Mouse (Mus musculus) megakaryocyte, adult 5-6 weeks (primary cell): ENCODE results near the gene U2surp. TPM values are rescaled to one million over a fixed set of nuclear protein-coding genes. Genes with fewer than 3 reads are reported as not detected.
"Not testable (repeated sequence)": the region's sequence is repeated elsewhere in the genome, so short reads cannot be mapped to it uniquely, and the experiment has no call there.

ENCODE experiments used
- ATAC-seq: 2 replicates; pipeline ENCODE4 v1.8.0; 2016; ENCODE audit warnings: mild to moderate bottlenecking, inconsistent platforms; ENCODE audit not compliant: poor library complexity, severe bottlenecking
- total RNA-seq, 2 experiments: library from RNA; stranded (forward) in 1 of 2; stranded (reverse) in 1 of 2; fragments of 153-499, 151-499 nt in 1 of 2; fragments of 221-1000, 200-1000 nt in 1 of 2; gene quantifications; 2 replicates each; pipeline versions ENCODE4 v1.2.3 to v1.2.4; 2015 to 2017

The U2surp gene
- total RNA-seq, 2 experiments from 2014 or later = 60.7 to 119 TPM

GRCm38 (mm10) chr9:95472926-95473325, 38.9 kb downstream of the U2surp start:
- ATAC-seq = 0 out of 2 replicates have a peak, but pooled peaks have one; percentile 40

GRCm38 (mm10) chr9:95469011-95469576, 42.7 kb downstream of the U2surp start:
- not testable (repeated sequence) for ATAC-seq

GRCm38 (mm10) chr9:95464028-95464427, 47.8 kb downstream of the U2surp start:
- no peak for ATAC-seq

GRCm38 (mm10) chr9:95451931-95452330, 59.9 kb downstream of the U2surp start:
- no peak for ATAC-seq

- no peak for ATAC-seq
Measured at GRCm38 (mm10) chr9:95450586-95450985, 61.2 kb downstream of the U2surp start.

GRCm38 (mm10) chr9:95442321-95442731, 69.5 kb downstream of the U2surp start:
- no peak for ATAC-seq

- no peak for ATAC-seq
Measured at GRCm38 (mm10) chr9:95437883-95438282, 73.9 kb downstream of the U2surp start.

- ATAC-seq = no peak
Measured at GRCm38 (mm10) chr9:95436294-95436613, 75.5 kb downstream of the U2surp start.

GRCm38 (mm10) chr9:95435506-95436293, 76.1 kb downstream of the U2surp start:
- ATAC-seq = no peak

GRCm38 (mm10) chr9:95428277-95428676, 83.5 kb downstream of the U2surp start:
- no peak for ATAC-seq

GRCm38 (mm10) chr9:95413911-95414310, 97.9 kb downstream of the U2surp start:
- ATAC-seq = no peak

- no peak for ATAC-seq
Measured at GRCm38 (mm10) chr9:95412047-95412446, 99.7 kb downstream of the U2surp start.

GRCm38 (mm10) chr9:95407586-95408220, 104.1 kb downstream of the U2surp start:
- 0 out of 2 replicates have a peak, but pooled peaks have one; percentile 17 for ATAC-seq

Other genes starting within 250 kb of the U2surp start
- gene Chst2, start 105.3 kb downstream of the U2surp start, total RNA-seq (2015) = 0.02 TPM in 1 of 2 replicates, not detected in the other
- not detected in 2 replicates for gene Chst2, start 105.3 kb downstream of the U2surp start, total RNA-seq (2017)
- gene Paqr9, start 47.7 kb upstream of the U2surp start, total RNA-seq (2015) = 0.38 and 0.84 TPM in 2 replicates
- 0.37 and 1.7 TPM in 2 replicates for gene Paqr9, start 47.7 kb upstream of the U2surp start, total RNA-seq (2017)
- gene Pcolce2, start 125.6 kb upstream of the U2surp start, total RNA-seq (2015) = not detected in 2 replicates
- not detected in 2 replicates for gene Pcolce2, start 125.6 kb upstream of the U2surp start, total RNA-seq (2017)
- gene Trpc1, start 238.4 kb upstream of the U2surp start, total RNA-seq (2015) = 0.66 TPM in 1 of 2 replicates, not detected in the other
- gene Trpc1, start 238.4 kb upstream of the U2surp start, total RNA-seq (2017) = 0.12 TPM in 1 of 2 replicates, not detected in the other